Mouse (Mus musculus): Measurements from ENCODE around the gene Vps72. TPM values are rescaled to one million over a fixed set of nuclear protein-coding genes. Genes with fewer than 3 reads are reported as not detected.
A peak's percentile ranks its signal among the peaks of the same experiment; 100 is the strongest.

The Vps72 gene
- polyA plus RNA-seq, 1 experiment from 2014 or later, result 116 TPM

DNA sequence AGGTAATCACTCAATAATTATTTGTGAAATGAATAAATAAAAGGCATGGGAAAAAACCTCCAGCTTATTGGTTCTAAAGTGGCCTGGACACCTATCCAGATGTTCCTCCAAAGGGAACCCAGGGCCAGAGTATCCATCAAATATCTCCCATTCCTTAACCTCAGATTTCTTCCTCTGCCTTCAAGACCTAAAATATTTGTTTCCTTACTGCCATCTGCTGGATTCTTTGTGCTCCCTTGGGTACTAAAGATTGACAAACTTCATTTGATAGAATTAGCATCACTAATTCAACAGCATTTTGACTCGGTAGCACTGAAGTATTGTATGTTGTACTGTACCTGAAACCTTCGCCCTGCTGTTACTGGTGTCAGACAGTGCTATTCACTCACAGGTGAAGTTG, 2.9 kb upstream of the Vps72 start:
- 68% methylated on average over 2 of the region's 2 CpGs for WGBS
- no peak overlapping the region for H3K4me3 ChIP-seq (replicated peaks; ENCODE audit: low read depth, low read length)
- DNase-seq (ENCODE audit: low spot score), result peak; percentile 62

GRCm38 (mm10) chr3:95112760-95113159, 1.9 kb downstream of the Vps72 start:
- peak overlapping the region; percentile 49; the same call in 1 of the 2 replicates for H3K4me2 ChIP-seq (ENCODE audit: low read length)
- no peak overlapping the region for H3K4me3 ChIP-seq (replicated peaks; ENCODE audit: low read depth, low read length)
- no peak overlapping the region for H3K9ac ChIP-seq (ENCODE audit: low read depth, low read length)

More for the DNA sequence above, 2.9 kb upstream of the Vps72 start:
- Histone ChIP-seq H3K27me3 (ENCODE audit: insufficient read depth, low read length) (no peaks in the 10 kb centered on the region), H3K9me3 (replicated peaks; ENCODE audit: low read length) (no peaks in the 10 kb centered on the region), H3K36me3 (ENCODE audit: insufficient read depth, low read length) (no peaks in the 10 kb centered on the region), H3K27ac (no peak overlapping the region), H3K4me2 (ENCODE audit: low read length) (no peak overlapping the region), H3K9ac (ENCODE audit: low read depth, low read length) (no peak overlapping the region), H3K4me1 (replicated peaks; ENCODE audit: insufficient read depth, low read length) (peaks cover 12% of the 10 kb centered on the region; the same call in 1 of the 2 replicates)
- peak; percentile 62 for TF ChIP-seq CTCF (IDR thresholded peaks at IDR 0.05; ENCODE audit: low read depth)
- no peak for ATAC-seq (replicated peaks; ENCODE audit: low FRiP score, low read depth)

GRCm38 (mm10) chr3:95117751-95118150, 6.9 kb downstream of the Vps72 start:
- H3K9me3 ChIP-seq (replicated peaks; ENCODE audit: low read length), result no peaks in the 10 kb centered on the region
- H3K27me3 ChIP-seq (ENCODE audit: insufficient read depth, low read length), result no peaks in the 10 kb centered on the region
- no peak overlapping the region for H3K4me2 ChIP-seq (ENCODE audit: low read length)
- WGBS, result 74% methylated on average over 2 of the region's 2 CpGs
- H3K27ac ChIP-seq, result no peak overlapping the region
- H3K9ac ChIP-seq (ENCODE audit: low read depth, low read length), result no peak overlapping the region
- no peaks in the 10 kb centered on the region for H3K4me1 ChIP-seq (replicated peaks; ENCODE audit: insufficient read depth, low read length)
- TF ChIP-seq CTCF (IDR thresholded peaks at IDR 0.05; ENCODE audit: low read depth), result no peak
- no peak for ATAC-seq (replicated peaks; ENCODE audit: low FRiP score, low read depth)
- DNase-seq (ENCODE audit: low spot score), result no peak
- H3K4me3 ChIP-seq (replicated peaks; ENCODE audit: low read depth, low read length), result no peak overlapping the region
- H3K36me3 ChIP-seq (ENCODE audit: insufficient read depth, low read length), result peaks cover 55% of the 10 kb centered on the region

More at GRCm38 (mm10) chr3:95112760-95113159, 1.9 kb downstream of the Vps72 start:
- peaks cover 18% of the 10 kb centered on the region; the same call in 1 of the 2 replicates for H3K36me3 ChIP-seq (ENCODE audit: insufficient read depth, low read length)
- WGBS, result 84% methylated on average over 1 of the region's 1 CpGs
- ATAC-seq (replicated peaks; ENCODE audit: low FRiP score, low read depth) (no peak), DNase-seq (ENCODE audit: low spot score) (no peak)
- H3K4me1 ChIP-seq (replicated peaks; ENCODE audit: insufficient read depth, low read length), result peaks cover 7% of the 10 kb centered on the region; the same call in 1 of the 2 replicates
- H3K27ac ChIP-seq, result no peak overlapping the region
- TF ChIP-seq CTCF (IDR thresholded peaks at IDR 0.05; ENCODE audit: low read depth), result no peak
- no peaks in the 10 kb centered on the region for H3K27me3 ChIP-seq (ENCODE audit: insufficient read depth, low read length)
- H3K9me3 ChIP-seq (replicated peaks; ENCODE audit: low read length), result no peaks in the 10 kb centered on the region

- WGBS, result 50% methylated on average over 6 of the region's 6 CpGs
- no peaks in the 10 kb centered on the region for H3K9me3 ChIP-seq (replicated peaks; ENCODE audit: low read length)
- no peak overlapping the region for H3K4me2 ChIP-seq (ENCODE audit: low read length)
- ATAC-seq (replicated peaks; ENCODE audit: low FRiP score, low read depth) (no peak), DNase-seq (ENCODE audit: low spot score) (peak; percentile 37)
- no peak overlapping the region for H3K4me3 ChIP-seq (replicated peaks; ENCODE audit: low read depth, low read length)
- peaks cover 41% of the 10 kb centered on the region for H3K36me3 ChIP-seq (ENCODE audit: insufficient read depth, low read length)
- H3K27ac ChIP-seq, result peak overlapping the region; percentile 60
- H3K27me3 ChIP-seq (ENCODE audit: insufficient read depth, low read length), result no peaks in the 10 kb centered on the region
- H3K9ac ChIP-seq (ENCODE audit: low read depth, low read length), result no peak overlapping the region
- 0 out of 2 replicates have a peak, but pooled peaks cover 5% of the 10 kb centered on the region for H3K4me1 ChIP-seq (replicated peaks; ENCODE audit: insufficient read depth, low read length)
- no peak for TF ChIP-seq CTCF (IDR thresholded peaks at IDR 0.05; ENCODE audit: low read depth)
Observed at GRCm38 (mm10) chr3:95121580-95121979, 10.8 kb downstream of the Vps72 start.

- no peak within 1 kb of the TSS; the same call in 1 of the 2 replicates for H3K27ac ChIP-seq
- H3K27me3 ChIP-seq (ENCODE audit: insufficient read depth, low read length), result no peaks in the 10 kb centered on the region
- peak; percentile 56 for DNase-seq (ENCODE audit: low spot score)
- H3K9ac ChIP-seq (ENCODE audit: low read depth, low read length), result peak within 1 kb of the TSS; percentile 23; the same call in 1 of the 2 replicates
- peak; percentile 64 for TF ChIP-seq CTCF (IDR thresholded peaks at IDR 0.05; ENCODE audit: low read depth)
- H3K9me3 ChIP-seq (replicated peaks; ENCODE audit: low read length), result no peaks in the 10 kb centered on the region
- H3K4me1 ChIP-seq (replicated peaks; ENCODE audit: insufficient read depth, low read length), result peaks cover 5% of the 10 kb centered on the region; the same call in 1 of the 2 replicates
- no peak; the same call in 1 of the 2 replicates for ATAC-seq (replicated peaks; ENCODE audit: low FRiP score, low read depth)
- peaks cover 31% of the 10 kb centered on the region for H3K36me3 ChIP-seq (ENCODE audit: insufficient read depth, low read length)
- no peak within 1 kb of the TSS for H3K4me2 ChIP-seq (ENCODE audit: low read length)
- 36% methylated on average over 6 of the region's 6 CpGs for WGBS
- no peak within 1 kb of the TSS for H3K4me3 ChIP-seq (replicated peaks; ENCODE audit: low read depth, low read length)
Observed at GRCm38 (mm10) chr3:95124246-95124645, 13.4 kb downstream of the Vps72 start, which contains the start of gene Tmod4. TSS of gene Tmod4 (plus strand) at chr3:95124476.

- no peak overlapping the region for H3K4me2 ChIP-seq (ENCODE audit: low read length)
- H3K4me1 ChIP-seq (replicated peaks; ENCODE audit: insufficient read depth, low read length), result peaks cover 5% of the 10 kb centered on the region; the same call in 1 of the 2 replicates
- no peak overlapping the region for H3K4me3 ChIP-seq (replicated peaks; ENCODE audit: low read depth, low read length)
- H3K27me3 ChIP-seq (ENCODE audit: insufficient read depth, low read length), result no peaks in the 10 kb centered on the region
- peak overlapping the region; percentile 23; the same call in 1 of the 2 replicates for H3K9ac ChIP-seq (ENCODE audit: low read depth, low read length)
- TF ChIP-seq CTCF (IDR thresholded peaks at IDR 0.05; ENCODE audit: low read depth), result no peak
- peaks cover 24% of the 10 kb centered on the region for H3K36me3 ChIP-seq (ENCODE audit: insufficient read depth, low read length)
- peak; percentile 35 for DNase-seq (ENCODE audit: low spot score)
- ATAC-seq (replicated peaks; ENCODE audit: low FRiP score, low read depth), result no peak
- no peaks in the 10 kb centered on the region for H3K9me3 ChIP-seq (replicated peaks; ENCODE audit: low read length)
- no peak overlapping the region; the same call in 1 of the 2 replicates for H3K27ac ChIP-seq
- 32% methylated on average over 5 of the region's 5 CpGs for WGBS
Observed at GRCm38 (mm10) chr3:95124972-95125371, 14.2 kb downstream of the Vps72 start.
